In the genomic region with DNA sequence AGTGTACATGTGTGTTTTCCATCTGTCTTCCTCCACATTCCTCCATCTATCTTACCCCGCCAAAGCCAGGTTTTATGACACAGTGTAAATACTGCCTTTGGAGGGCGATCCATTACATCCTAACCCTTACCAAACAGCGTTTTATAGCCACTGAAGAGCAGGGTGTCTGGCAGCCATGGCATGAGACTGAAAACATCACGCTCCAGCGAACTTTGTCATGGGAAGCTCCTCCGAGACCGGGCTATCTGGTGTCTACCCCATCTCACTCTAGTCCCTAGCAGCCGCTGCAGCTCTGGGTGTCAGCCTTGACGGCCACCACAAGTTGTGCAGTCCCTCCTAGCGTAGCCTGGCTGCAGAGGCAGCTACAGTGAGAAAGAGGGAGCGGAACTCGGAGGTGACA, we compare ENCODE assay signal across 15 mouse cellular contexts.
DNase-seq lines count a peak whose midpoint lies in the region; ATAC-seq and TF ChIP-seq lines count a peak whose summit lies in the region.
"Had no signal": no experiment of that assay in that cellular context is flagged by ENCODE, and none has a peak within 500 bp of the region (broad histone marks: within the 10 kb centered on the region; RNA-seq: fewer than 3 reads in every experiment).

No protein-coding gene starts in this region.

- intact Hi-C loops in heart, adult 2 months (cut with DNase I) = no loop called here

- H3K9me3 ChIP-seq in forebrain, embryonic 15.5 days = no peaks in the 10 kb centered on the region
- no peaks in the 10 kb centered on the region for H3K9me3 ChIP-seq in forebrain, embryonic 14.5 days (replicated peaks; ENCODE audit: control insufficient read depth, low read length)
- H3K9me3 ChIP-seq in midbrain, embryonic 12.5 days = no peaks in the 10 kb centered on the region
- no peaks in the 10 kb centered on the region for H3K9me3 ChIP-seq in midbrain, embryonic 14.5 days (ENCODE audit: control insufficient read depth, low read length)
- no peaks in the 10 kb centered on the region for H3K9me3 ChIP-seq in limb, embryonic 13.5 days
- H3K9me3 ChIP-seq: G1E; liver, embryonic 12.5 days had no signal

- H3K27me3 ChIP-seq in forebrain, embryonic 15.5 days = no peaks in the 10 kb centered on the region
- H3K27me3 ChIP-seq in forebrain, embryonic 14.5 days (replicated peaks; ENCODE audit: control insufficient read depth, insufficient read depth, low read length) = no peaks in the 10 kb centered on the region
- H3K27me3 ChIP-seq in midbrain, embryonic 12.5 days = no peaks in the 10 kb centered on the region
- no peaks in the 10 kb centered on the region for H3K27me3 ChIP-seq in midbrain, embryonic 14.5 days (ENCODE audit: control insufficient read depth, insufficient read depth, low read length)
- H3K27me3 ChIP-seq in limb, embryonic 13.5 days = no peaks in the 10 kb centered on the region
- H3K27me3 ChIP-seq in small intestine, adult 2 months (ENCODE audit: control insufficient read depth, insufficient read depth, low read length) = no peaks in the 10 kb centered on the region
- no peaks in the 10 kb centered on the region for H3K27me3 ChIP-seq in heart, adult 2 months (ENCODE audit: control insufficient read depth, insufficient read depth, low read length)
- H3K27me3 ChIP-seq: liver, embryonic 12.5 days had no signal

- no peak for DNase-seq in forebrain, embryonic 14.5 days (ENCODE audit: low spot score)
- DNase-seq in midbrain, embryonic 14.5 days = no peak
- no peak for DNase-seq in layer of hippocampus, postnatal 25 days (ENCODE audit: extremely low spot score in 1 of 2, low spot score in 1 of 2)
- no peak for DNase-seq in heart, adult 2 months
- DNase-seq: cerebellum, adult 8-10 months; heart, adult 11 months; heart, postnatal 36 days; thymus, postnatal 14 days had no signal

- H3K9ac ChIP-seq in forebrain, embryonic 15.5 days (replicated peaks) = no peak overlapping the region
- no peak overlapping the region for H3K9ac ChIP-seq in forebrain, embryonic 14.5 days (ENCODE audit: low read length)
- no peak overlapping the region for H3K9ac ChIP-seq in midbrain, embryonic 12.5 days (replicated peaks)
- H3K9ac ChIP-seq in midbrain, embryonic 14.5 days (replicated peaks; ENCODE audit: low read length) = no peak overlapping the region
- H3K9ac ChIP-seq in limb, embryonic 13.5 days = no peak overlapping the region
- no peak overlapping the region for H3K9ac ChIP-seq in heart, adult 2 months (ENCODE audit: low read depth, low read length)
- H3K9ac ChIP-seq: liver, embryonic 12.5 days had no signal

- H3K4me1 ChIP-seq in forebrain, embryonic 15.5 days = peaks cover 63% of the 10 kb centered on the region
- H3K4me1 ChIP-seq in forebrain, embryonic 14.5 days (ENCODE audit: control insufficient read depth, insufficient read depth, low read length) = peaks cover 43% of the 10 kb centered on the region
- H3K4me1 ChIP-seq in midbrain, embryonic 12.5 days = peaks cover 49% of the 10 kb centered on the region
- peaks cover 56% of the 10 kb centered on the region for H3K4me1 ChIP-seq in midbrain, embryonic 14.5 days (ENCODE audit: control insufficient read depth, insufficient read depth, low read length)
- H3K4me1 ChIP-seq in limb, embryonic 13.5 days = peaks cover 66% of the 10 kb centered on the region
- peaks cover 16% of the 10 kb centered on the region for H3K4me1 ChIP-seq in small intestine, adult 2 months (ENCODE audit: control insufficient read depth, insufficient read depth, insufficient read length, low read length)
- H3K4me1 ChIP-seq in heart, adult 2 months (ENCODE audit: control insufficient read depth, insufficient read depth, low read length) = peaks cover 20% of the 10 kb centered on the region

- no peak for TF ChIP-seq EP300 in heart, adult 2 months (IDR thresholded peaks at IDR 0.05; ENCODE audit: insufficient read depth, low read depth, low read length)

- no peaks in the 10 kb centered on the region for H3K36me3 ChIP-seq in forebrain, embryonic 15.5 days
- 0 out of 2 replicates have a peak, but pooled peaks cover 2% of the 10 kb centered on the region for H3K36me3 ChIP-seq in forebrain, embryonic 14.5 days (ENCODE audit: control insufficient read depth, insufficient read depth, low read length)
- H3K36me3 ChIP-seq in midbrain, embryonic 12.5 days = no peaks in the 10 kb centered on the region
- no peaks in the 10 kb centered on the region for H3K36me3 ChIP-seq in midbrain, embryonic 14.5 days (ENCODE audit: control insufficient read depth, insufficient read depth, low read length)
- no peaks in the 10 kb centered on the region for H3K36me3 ChIP-seq in limb, embryonic 13.5 days
- H3K36me3 ChIP-seq in small intestine, adult 2 months (ENCODE audit: control insufficient read depth, insufficient read depth, low read length) = no peaks in the 10 kb centered on the region
- no peaks in the 10 kb centered on the region for H3K36me3 ChIP-seq in heart, adult 2 months (ENCODE audit: control insufficient read depth, insufficient read depth, low read length)
- H3K36me3 ChIP-seq: G1E; liver, embryonic 12.5 days had no signal

- peaks cover 2% of the 10 kb centered on the region; the same call in 1 of the 2 replicates for H3K79me2 ChIP-seq in heart, adult 2 months (replicated peaks; ENCODE audit: control insufficient read depth, insufficient read depth, low read length)

- peak overlapping the region; percentile 45 for H3K27ac ChIP-seq in forebrain, embryonic 15.5 days (replicated peaks)
- H3K27ac ChIP-seq in forebrain, embryonic 14.5 days (ENCODE audit: low read depth, low read length) = no peak overlapping the region
- H3K27ac ChIP-seq in midbrain, embryonic 12.5 days (replicated peaks) = peak overlapping the region; percentile 35; the same call in 1 of the 2 replicates
- H3K27ac ChIP-seq in midbrain, embryonic 14.5 days (replicated peaks; ENCODE audit: low read depth, low read length) = no peak overlapping the region; the same call in 1 of the 2 replicates
- H3K27ac ChIP-seq in limb, embryonic 13.5 days = peak overlapping the region; percentile 63
- no peak overlapping the region for H3K27ac ChIP-seq in small intestine, adult 2 months (ENCODE audit: insufficient read depth, low read depth, low read length)
- H3K27ac ChIP-seq in heart, adult 2 months = no peak overlapping the region
- H3K27ac ChIP-seq: liver, embryonic 12.5 days had no signal

- TF ChIP-seq POLR2A in small intestine, adult 2 months (IDR thresholded peaks at IDR 0.05; ENCODE audit: low read depth, low read length) = no peak
- TF ChIP-seq POLR2A in heart, adult 2 months (IDR thresholded peaks at IDR 0.05; ENCODE audit: insufficient read depth, low read depth, low read length) = no peak

- H3K4me3 ChIP-seq in forebrain, embryonic 15.5 days = no peak overlapping the region
- no peak overlapping the region for H3K4me3 ChIP-seq in forebrain, embryonic 14.5 days (ENCODE audit: low read depth, low read length)
- H3K4me3 ChIP-seq in midbrain, embryonic 12.5 days = no peak overlapping the region
- H3K4me3 ChIP-seq in midbrain, embryonic 14.5 days (replicated peaks; ENCODE audit: low read depth, low read length) = no peak overlapping the region
- no peak overlapping the region for H3K4me3 ChIP-seq in limb, embryonic 13.5 days
- peak overlapping the region; percentile 25 for H3K4me3 ChIP-seq in small intestine, adult 2 months (ENCODE audit: low read depth, low read length)
- no peak overlapping the region for H3K4me3 ChIP-seq in heart, adult 2 months
- H3K4me3 ChIP-seq: liver, embryonic 12.5 days; myocyte had no signal

- ATAC-seq in forebrain, embryonic 15.5 days (replicated peaks) = no peak
- ATAC-seq in forebrain, embryonic 14.5 days = no peak
- ATAC-seq in midbrain, embryonic 12.5 days (ENCODE audit: low FRiP score, low read depth) = no peak
- no peak for ATAC-seq in midbrain, embryonic 14.5 days (ENCODE audit: low FRiP score, low TSS enrichment)
- ATAC-seq in limb, embryonic 13.5 days (ENCODE audit: low FRiP score, low read depth) = peak; percentile 64
- ATAC-seq: liver, embryonic 12.5 days had no signal

- WGBS in forebrain, embryonic 15.5 days = 61% methylated on average over 12 of the region's 12 CpGs
- 61% methylated on average over 12 of the region's 12 CpGs for WGBS in forebrain, embryonic 14.5 days
- 72% methylated on average over 12 of the region's 12 CpGs for WGBS in midbrain, embryonic 12.5 days
- 66% methylated on average over 12 of the region's 12 CpGs for WGBS in midbrain, embryonic 14.5 days
- WGBS in limb, embryonic 13.5 days = 13% methylated on average over 12 of the region's 12 CpGs
- WGBS in small intestine, adult 2 months = 19% methylated on average over 12 of the region's 12 CpGs
- WGBS in heart, adult 2 months = 87% methylated on average over 12 of the region's 12 CpGs

- TF ChIP-seq CTCF in small intestine, adult 2 months (IDR thresholded peaks at IDR 0.05; ENCODE audit: extremely low read depth, insufficient read length, insufficient replicate concordance, low read depth, low read length) = no peak
- TF ChIP-seq CTCF in heart, adult 2 months (IDR thresholded peaks at IDR 0.05) = no peak

- no peak overlapping the region for H3K4me2 ChIP-seq in forebrain, embryonic 15.5 days (replicated peaks)
- H3K4me2 ChIP-seq in forebrain, embryonic 14.5 days (ENCODE audit: low read length) = no peak overlapping the region
- no peak overlapping the region for H3K4me2 ChIP-seq in midbrain, embryonic 12.5 days (replicated peaks)
- H3K4me2 ChIP-seq in midbrain, embryonic 14.5 days (ENCODE audit: low read length) = no peak overlapping the region
- H3K4me2 ChIP-seq in limb, embryonic 13.5 days (replicated peaks) = peak overlapping the region; percentile 55
- H3K4me2 ChIP-seq: liver, embryonic 12.5 days had no signal

Comparison
In these comparisons a context has a peak if more than half of its experiments do, and no peak if none do; other contexts are left out.
1. H3K27ac ChIP-seq: peak in forebrain, embryonic 15.5 days (single experiment), midbrain, embryonic 12.5 days (single experiment) and limb, embryonic 13.5 days (single experiment); none in forebrain, embryonic 14.5 days (single experiment), midbrain, embryonic 14.5 days (single experiment), small intestine, adult 2 months (single experiment) and heart, adult 2 months (single experiment).